Mouse (Mus musculus) embryo, embryonic 10.5 days (tissue): ENCODE measurements around the gene Plxna1.
A peak's percentile ranks its signal among the peaks of the same experiment; 100 is the strongest.

Source experiments
- DNase-seq: peaks from one replicate; pipeline ENCODE4 v3.0.0-alpha.2; 2015; ENCODE audit warnings: low spot score

Gene Plxna1

DNA sequence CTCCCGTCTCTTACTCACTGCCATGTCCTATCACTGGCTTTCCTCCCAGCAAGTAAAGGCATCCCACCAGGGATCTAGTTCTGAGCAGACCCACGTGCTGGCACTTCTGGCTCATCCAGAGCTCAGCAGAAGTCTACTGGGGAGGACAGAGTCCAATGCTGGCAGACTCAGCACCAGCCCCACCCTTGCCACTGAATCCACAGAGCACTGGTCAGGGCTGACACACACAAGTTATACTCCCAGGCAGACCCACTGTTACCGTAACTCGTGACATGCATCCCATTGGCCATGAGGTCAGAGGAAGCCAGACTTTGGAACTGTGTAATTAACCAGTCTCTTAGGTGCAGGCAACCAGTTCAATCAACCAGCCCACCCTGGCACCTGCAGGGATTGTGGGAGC, 33.8 kb downstream of the Plxna1 start:
- DNase-seq = no peak

DNA sequence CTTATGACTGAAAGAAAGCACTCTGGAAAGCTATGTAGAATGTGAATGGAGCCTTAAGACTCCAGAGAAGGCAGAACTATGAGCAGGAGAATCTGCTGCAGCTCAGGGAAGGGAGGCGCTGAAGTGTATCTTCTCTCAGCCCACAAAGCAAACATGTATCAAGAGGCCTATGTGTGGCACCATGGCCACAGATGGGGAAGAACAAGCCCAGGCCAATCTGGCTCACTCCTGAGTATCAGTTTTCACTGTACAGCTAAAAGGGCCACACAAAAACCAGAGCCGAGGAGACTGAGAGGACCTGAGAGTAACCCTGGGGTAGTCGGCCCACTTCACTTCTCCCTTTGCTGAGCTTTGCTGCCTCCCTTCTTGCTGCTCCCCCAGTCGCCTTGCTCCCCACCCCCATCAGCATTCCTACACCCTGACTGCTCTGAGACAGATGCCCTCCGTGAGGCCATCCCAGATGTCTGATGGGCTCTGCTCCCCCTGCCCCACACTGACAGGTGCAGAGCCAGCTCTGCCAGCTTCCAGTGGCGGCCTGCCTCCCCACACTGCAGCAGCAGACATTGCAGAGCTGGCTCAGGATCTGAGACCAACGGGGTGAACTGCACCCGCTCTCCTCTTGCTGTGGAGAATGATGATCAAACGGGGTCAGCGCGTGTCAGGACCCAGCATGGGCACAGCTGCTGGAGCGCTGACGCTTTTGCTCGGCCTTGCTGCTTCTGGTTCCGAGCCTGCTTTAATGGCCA, 34.5 kb downstream of the Plxna1 start:
- DNase-seq = no peak

DNA sequence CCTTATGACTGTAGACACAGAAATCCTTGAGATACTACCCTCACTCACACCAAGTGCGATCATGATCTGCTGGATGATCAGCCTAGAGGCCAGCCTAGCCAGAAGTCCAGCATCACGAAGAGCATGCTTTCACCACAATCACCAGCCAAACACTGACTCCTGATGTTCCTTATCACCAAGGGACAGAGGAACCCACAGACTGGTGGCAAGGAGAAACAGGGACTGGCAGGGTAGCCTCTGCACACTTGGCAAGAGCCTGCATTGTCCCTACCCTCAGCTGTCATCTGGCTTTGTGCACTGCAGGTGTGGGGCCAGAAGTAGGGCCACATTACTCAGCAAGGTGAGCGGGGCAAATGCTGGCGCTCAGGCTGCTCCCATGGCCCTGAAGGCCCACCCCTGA, 37.6 kb downstream of the Plxna1 start:
- no peak for DNase-seq

DNA sequence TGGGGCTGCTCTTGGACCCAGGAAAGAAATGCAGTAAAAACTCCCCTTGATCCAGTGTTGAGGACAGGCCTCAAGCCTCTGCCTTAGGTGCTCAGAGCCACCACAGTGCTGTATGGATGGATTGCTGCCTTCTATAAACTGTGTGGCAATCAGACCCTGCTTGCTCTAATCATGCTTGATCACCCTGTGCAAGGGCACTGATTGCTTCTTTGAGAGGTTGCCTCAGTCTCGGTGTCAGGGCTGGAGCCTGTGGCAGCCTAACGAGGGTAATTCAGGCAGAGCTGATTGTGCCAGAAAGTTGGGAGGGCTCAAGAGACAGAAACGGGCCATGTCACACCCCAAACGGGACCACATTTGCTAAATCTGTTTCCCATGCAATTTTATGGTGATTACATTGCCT, 47.2 kb downstream of the Plxna1 start:
- DNase-seq = no peak

DNA sequence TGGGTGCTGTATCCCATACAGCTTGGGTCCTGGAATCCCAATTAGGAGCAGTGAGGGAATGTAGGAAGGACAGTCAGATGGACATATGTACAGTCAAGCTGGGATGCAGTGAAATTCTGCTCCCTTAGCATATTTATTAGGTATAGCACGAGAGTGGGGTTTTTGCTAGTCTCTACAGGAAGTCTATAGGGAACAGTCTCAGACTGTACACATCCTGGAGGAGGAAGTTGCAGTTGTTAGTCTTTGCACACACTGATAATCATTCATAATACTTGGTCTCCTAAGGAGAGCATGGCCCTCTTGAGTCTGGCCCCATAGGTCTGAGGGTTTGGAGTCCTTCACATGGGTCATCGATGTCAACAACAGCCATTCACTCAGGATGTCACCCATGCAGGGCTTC, 50.9 kb downstream of the Plxna1 start:
- no peak for DNase-seq

DNA sequence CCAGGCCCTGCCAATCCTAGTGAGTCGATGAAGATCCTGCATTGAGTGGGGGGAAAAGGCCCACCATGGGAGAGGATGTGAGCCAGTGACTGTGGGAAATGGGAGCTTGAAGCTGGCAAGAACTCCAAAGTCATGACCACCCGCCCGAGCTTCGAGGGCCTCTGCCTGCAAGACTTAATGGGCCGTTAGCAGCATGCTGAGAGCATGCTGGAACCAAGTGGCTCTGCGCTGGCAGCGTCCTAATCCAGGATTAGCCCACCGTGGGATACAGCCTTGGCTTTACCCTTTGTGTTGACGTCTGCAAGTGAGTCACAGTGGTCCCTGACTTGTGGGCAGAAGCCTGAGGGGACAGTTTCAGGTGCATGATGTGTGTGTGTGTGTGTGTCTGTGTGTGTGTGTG, 52.2 kb downstream of the Plxna1 start:
- DNase-seq = no peak

DNA sequence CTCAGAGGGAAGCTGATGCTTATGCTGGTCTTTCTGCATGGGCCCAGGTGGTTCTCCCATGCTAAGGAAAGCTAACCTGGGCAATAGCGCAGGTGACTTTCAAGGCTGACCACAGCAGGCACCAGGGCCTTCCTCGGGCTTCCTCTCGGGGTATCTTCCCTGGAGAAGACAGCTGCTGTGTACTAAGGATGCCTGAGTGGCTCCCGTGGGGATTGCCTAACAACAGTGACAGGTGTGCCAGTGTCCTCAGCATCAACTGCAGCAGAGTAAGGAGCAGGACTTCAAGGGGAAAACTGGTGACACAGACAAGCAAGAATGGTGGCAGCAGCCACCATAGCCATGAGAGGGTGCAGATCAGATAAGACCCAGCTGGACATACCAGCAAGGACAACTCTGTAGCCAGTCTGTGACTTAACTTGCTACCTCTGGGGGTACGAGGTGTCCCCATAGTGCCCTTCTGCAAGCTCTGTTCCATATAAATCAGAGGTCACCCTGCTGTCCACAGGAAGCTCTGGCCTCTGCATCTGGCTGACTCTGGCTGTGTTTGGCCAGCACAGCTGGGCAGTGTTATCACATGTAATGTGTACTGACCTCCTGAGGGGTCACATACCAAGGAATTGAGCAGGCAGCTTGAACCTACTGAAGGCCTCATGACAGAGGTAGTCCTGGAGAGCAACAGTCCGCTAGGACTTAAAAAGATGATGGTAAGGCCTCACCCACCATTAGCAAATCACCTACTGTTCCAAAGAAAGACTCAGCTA, 54.0 kb downstream of the Plxna1 start:
- peak; percentile 19 for DNase-seq

DNA sequence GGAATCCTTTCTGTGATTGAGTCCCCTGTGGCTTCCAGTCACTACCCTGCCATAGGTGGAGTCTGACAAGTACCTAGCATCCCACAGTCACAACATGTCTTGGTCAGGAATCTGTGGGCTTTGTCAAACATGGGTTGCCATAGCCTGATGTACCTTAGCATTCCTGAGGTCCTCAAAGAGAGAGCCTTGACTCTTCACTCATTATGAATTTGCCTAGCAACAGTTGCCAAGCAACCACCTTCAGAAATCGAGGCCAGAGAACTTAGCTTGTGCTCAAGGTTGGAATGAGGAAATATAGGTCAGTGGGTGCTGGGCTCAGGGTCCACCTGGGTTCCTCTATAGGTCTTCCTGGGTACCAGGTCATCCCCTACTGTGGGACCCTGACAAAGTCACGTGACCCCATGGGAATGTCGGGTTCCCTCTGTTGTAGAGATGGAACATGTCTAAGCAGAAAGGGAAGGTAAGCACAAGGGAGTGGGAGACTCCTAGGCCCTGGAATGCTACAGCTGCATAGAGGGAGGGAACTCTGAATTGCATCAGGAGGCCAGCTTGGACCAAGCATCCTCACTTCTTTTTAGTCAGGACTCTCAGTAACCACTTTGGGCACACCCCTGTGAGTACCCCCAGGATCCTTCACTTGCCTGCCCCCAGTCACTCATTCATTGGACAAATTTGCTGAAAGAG, 57.9 kb downstream of the Plxna1 start:
- DNase-seq = no peak

DNA sequence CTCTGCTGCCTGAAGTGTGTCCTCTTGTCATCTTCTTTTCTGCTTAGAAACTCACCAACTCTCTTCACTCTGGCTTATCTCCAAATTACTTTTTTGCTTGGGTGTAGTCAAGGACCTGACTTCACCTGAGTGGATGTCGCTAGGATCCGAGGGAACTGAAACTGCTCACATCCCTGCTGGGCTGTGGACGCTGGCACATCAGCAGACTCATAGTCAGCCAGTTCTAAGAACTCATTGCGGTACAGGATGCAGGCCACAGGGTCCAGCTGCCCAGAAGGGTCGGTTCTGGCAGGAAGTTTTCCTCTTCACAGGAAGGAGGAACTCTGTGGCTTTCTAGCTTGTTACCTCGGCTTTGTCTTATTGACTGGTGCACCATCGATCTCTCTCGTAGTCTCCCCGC, 62.6 kb downstream of the Plxna1 start:
- no peak for DNase-seq

DNA sequence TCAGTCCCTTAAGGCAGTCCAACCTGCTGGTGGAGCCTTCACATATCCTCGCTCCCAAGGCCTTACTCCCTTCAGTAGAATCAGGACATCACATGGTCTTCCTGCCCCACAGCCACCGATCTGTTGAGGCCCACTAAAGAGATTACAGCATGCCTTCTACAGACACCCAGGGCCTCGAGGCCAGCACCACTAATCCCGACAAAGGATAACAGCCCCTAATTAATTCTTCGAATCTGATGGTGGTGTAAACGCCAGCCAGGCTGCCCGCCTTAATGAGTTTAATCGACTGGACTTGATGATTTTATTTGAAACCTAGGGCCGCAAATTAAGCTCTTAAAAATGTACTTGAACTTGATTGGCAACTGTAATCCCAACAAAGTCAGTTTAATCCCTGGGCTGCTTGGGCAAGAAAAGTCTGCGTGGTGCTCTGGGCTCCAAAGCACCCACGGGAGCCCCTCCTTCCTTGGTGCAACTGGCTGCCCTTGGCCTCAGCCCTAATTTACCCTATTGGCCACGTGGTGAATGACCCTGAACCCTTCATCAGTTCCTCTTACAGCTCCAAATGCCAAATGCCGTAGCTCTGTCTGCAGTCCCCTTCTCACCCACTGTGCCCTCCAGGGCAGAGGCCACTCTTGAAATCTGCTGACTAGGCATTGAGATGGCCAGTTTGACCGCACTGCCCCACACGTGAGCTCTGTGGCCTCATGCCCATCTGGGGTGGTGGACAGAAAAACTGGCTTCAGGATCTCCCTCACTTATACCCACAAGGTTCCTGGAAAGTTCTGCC, 65.3 kb downstream of the Plxna1 start:
- no peak for DNase-seq

DNA sequence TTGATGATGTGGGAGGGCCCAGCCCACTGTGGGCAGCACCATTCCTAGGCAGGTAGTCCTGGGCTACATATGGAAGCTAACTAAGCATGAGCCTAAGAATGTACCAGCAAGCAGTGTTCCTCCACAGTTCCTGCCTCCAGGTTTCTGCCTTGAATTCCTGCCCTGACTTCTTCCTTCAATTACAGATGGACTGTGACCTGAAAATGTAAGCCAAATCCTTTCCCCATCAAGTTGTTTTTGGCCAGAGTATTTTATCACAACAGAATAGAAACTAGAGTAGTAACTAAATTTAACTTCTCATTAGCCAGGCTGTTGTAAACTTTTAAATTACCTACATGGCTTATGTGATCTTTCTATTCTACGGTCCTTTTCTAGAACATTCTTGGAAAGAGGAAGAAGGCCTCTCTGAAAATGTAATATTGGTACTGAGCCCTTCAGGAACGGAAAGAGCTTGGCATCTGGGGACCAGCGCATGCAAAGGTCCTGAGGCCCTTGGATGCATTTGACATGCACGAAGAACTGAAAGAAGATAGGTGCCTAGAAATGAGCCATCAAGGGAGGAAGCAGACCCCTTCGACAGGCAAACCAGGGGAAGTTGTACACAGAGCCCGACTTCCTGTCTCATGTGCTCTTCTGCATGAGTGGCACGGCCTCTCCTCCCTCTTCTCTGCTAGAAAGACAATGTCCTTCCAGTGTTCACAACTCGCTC, 66.3 kb downstream of the Plxna1 start:
- no peak for DNase-seq

DNA sequence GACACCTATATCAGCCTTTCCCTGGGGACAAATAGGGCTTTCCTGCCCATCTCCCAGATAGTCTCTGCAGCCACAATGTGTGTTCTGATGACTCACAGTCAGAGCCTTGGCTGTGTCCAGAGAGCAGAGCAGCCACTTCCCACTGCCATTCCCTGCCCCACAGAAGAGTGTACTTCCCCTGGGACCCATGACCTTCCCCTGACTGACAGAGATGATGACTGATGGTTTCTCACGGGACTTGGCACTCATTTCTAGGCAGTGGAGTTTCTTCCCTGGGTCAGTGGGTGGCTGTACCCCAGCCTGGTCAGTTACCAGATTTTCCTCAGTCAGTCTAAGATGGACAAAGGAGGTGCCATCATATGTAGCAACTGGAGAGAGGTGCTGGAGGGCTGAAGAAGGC, 67.8 kb downstream of the Plxna1 start:
- DNase-seq = no peak

DNA sequence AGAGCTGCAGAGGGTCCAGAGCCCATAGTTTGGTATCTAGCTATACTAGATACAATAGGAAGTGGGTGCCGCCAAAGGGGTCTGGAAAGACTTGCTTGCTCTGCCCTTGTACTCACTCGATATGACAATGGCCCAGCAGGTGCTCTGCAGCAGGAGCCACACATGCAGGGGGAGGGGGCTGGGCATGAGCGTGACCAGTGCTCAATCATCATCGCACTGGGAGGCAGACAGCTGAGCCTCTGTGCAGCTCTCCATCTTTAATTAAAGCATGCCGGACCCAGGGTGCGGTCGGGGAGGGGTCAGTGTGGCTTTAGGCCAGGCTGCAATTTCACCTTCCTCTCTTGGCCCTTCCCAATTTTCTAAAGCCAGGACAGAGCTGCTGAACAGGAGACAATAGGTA, 70.9 kb downstream of the Plxna1 start:
- no peak for DNase-seq

DNA sequence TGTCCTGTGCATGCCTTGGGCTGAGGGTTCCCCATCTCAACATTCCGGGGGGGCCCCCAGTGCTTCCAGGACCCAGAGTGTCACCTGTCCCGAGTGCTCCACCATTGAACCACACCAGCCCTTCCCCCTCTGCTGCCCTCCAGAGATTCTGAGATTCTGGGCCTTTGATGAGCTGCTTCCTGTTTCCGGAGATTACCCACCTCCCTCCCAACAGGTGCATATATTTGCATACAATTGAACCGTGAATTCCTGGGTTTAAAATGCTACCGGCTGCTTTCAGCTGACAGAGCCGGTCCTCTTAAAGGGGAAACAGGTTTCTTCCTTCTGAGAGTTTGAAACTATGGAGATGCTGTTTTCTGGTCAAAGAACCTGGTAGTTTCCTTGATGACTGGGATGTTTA, 74.3 kb downstream of the Plxna1 start:
- DNase-seq = no peak

DNA sequence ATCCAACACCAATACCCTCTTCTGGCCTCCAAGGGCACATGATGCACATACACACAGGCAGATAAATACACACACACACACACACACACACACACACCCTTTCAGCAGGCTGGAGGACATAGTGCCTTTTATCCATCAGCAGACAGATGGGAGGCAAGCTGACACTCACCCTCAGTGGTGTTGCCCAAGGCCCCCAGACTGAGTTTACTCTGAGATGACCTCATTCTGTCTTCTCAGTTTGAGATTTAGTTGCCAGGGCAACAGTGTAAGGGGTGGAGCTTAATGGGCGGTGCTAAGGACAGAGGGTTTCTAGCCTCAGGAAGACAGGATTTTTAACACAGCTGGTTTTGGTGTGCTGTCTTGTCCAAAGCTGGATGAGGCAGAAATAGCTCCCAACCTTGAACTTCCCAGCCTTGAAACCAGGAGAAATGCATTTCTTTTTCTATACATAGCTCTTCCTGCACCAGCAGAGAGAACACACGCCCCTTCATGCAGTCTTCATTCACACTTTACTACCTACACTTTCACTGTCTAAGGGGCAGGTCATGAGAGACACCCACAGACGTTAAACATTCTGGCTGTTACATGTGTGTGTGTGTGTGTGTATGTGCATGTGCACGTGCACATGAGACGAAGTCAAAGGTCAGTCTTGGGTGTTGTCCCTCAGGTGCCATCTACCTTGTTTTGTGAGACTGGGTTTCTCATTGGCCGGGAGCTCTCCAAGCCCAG, 75.6 kb downstream of the Plxna1 start:
- peak; percentile 86 for DNase-seq

DNA sequence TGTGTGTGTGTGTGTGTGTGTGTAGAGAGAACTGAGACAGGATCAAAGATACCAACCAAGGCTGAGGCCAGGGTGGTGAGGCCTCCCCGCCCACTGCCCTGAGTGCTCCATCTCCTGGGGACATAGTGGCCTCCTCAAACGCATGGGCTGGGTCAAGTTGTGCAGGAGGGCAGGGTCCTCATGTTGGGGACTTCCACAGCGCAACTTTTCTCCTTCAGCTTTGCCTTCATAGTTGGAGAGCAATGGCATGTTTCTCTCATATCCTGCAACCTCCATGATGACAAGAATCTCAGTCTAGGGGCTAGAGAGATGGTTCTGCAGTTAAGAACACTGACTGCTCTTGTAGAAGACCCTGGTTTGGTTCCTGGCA, 76.1 kb downstream of the Plxna1 start:
- no peak for DNase-seq

DNA sequence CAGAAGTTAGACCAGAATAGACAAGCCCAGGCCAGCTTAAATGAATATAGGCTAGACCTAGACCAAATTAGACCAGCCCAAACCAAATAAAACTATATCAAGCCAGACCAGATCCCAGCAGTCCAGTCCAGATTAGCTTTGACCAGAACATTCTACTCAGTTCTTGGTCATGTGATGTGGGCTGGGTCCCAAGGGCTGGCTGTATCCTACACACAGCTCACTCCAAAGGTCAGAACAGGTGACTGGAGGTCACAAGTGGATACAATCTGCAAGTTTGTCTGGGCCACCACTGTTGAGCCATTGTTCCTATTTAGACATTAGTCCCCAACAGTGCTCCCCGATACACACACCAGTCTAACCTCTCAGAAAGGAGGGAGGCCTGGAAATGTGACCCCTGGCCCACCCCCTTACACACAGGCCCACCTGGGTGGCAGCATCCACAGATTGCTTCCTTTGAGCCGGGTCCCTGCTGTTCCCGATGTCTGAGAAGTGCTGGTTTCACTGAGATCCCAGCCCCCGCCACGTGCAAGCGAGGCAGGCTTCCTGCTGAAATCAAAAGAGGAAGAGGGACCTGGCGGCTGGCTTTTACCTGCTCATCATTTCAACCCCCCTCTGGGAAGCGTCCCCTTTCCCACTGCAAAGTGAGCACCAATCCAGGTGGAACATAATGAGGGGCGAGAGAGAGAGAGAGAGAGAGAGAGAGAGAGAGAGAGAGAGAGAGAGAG, 76.7 kb downstream of the Plxna1 start:
- DNase-seq = no peak

DNA sequence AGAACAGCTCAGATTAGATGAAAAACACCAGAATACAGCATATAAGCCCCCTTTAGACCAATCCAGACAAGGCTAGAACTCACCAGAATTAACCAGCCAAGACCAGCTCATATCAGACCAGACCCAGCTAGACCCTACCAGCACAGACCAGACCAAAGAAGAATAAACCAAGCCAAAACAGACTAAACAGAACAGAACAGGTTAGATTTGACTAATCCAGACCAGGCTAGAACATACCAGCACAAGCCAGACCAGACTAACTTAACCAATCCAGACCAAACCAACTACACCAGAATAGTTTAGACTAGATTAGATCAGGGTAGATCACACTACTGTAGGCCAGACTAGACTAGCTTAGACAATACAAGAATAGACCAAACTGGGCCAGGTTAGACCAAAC, 77.3 kb downstream of the Plxna1 start:
- no peak for DNase-seq

DNA sequence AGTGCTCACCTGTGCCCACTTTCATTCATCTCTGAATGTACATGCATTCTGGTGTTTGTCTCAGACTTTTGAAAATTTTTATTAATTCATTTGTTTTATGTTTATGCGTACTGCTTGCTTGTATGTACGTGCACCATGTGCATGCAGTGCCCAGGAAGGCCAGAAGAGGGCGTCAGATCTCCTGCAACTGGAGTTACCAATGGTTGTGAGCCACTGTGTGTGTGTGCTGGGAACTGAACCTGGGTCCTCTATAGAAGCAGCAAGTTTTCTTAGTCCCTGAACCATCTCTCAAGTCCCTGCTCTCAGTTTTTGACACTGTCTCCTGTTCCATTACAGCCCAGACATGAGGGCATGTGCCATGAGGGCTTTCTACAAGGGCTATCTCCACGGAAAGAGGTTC, 79.3 kb downstream of the Plxna1 start:
- DNase-seq = no peak

DNA sequence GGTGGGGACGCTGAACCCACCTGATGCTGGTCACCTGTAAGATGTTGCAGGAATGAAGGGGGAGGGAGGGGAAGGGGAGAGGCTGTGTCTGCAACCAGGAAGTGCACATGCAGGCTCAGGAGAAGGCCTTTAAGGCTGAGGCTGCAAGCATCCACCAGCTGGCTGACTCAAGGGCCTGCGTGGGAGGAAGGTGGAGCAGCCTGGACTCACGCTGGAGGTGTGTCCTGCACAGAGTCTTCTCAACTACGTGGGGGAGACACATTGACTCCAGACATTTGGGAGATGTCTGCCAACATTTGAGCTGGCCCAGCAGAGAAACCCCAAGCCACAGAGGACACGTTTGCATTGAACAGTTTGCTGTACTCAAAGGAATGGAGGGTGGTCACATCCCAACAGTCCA, 79.8 kb downstream of the Plxna1 start:
- DNase-seq = no peak
